Mouse (Mus musculus) mouse trophoblast stem cell (cell line): ENCODE data around the gene Fkbp1a.

Source experiments
- in situ Hi-C, 2 experiments: fragments of 300-500 bp; cut with MseI, MboI; formaldehyde crosslinking; loops; 2 replicates in 1 of 2; 3 replicates in 1 of 2; pipeline ENCODE4 v1.15.1; 2025

Gene Fkbp1a

DNA sequence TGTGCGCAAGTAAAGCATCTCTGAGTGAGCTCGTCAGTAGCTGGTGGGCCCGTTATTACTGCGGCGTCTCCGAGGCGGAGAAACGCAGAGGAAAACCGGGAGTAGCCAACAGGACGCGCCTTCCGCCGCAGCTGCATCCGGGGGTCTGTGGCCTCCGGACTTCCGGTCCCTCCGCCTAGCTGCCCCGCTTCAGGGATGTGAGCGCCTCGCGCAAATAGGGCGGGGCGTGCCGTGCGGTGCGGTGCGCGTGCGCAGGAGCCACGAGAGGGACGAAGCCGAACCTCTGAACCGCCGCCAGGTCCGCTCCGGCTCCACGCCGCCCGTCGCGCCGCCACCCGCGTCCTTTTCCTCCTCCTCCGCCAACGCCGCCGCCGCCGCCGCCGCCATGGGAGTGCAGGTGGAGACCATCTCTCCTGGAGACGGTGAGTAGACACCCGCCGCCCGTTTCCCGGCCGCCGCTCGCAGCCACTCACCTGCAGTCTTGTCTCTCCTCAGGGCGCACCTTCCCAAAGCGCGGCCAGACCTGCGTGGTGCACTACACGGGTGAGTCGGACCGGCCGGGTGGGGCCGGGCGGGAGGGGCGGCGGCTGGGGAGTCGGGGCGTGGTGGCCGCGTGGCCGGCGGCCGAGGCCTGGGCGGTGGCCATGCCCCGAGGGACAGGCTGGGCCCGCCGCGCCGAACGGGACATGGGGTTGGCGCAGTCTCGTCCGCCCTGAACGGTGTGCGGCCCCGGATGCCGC lies at the start of gene Fkbp1a:
Gene Fkbp1a, plus strand, starts transcription at position 161 of the 740 bp plus-strand sequence.
- in situ Hi-C loops: no loop called here

DNA sequence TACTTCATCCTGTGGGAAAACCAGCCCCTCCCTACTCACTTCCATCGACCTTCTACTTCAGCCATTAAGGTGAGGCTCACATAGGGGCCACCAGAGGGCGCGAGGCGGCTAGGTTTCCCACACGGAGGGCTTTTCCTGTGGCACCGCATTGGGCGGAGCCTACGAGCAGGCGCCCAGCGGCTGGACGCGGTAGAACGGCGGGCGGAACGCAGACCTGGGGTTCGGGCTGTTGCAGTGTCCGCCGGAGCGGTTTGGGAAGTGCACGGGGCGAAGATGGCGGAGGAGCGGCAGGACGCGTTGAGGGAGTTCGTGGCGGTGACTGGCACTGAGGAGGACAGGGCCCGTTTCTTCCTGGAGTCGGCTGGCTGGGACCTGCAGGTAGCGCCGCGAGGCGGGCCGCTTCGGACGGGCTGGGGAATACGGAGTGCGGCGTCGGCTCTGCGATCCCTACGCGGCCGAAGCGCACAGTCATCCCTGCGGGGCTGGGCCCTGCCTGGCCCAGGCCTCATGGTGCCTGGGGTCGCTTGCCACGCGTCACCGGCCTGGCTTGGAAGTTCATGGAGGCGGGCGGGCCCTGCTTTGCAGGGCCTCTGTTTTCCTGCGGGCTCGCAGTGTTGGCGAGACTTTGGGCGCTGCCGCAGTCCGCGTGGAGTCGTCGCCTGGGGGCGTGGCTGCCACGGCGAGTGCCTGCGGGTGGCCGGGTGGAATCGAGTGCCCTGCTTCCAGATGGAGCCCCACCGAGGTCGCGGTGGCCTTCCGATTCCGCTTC lies 48.1 kb upstream of the Fkbp1a start, which contains the start of gene Nsfl1c:
Gene Nsfl1c, plus strand, starts transcription at position 148 of the 769 bp plus-strand sequence.
- in situ Hi-C loops: no loop called here

DNA sequence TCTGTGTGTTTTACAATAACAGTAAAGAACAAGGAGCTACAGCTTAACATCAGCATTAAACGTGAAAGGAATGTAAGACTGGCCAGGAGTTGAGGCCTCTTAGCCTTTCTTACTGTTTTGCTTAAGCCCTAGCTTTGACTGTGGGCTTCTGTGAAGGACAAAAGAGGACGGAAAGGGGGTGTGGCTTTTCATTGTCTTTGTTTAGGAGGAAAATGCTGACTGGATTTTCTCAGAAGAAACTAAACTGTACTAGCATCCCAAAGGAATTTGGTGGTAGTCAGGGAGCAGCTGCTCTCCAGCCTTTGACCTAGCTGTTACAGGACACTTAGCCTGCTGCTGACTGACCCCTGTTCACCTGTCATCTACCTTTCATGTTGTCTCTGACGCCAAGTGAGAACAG lies 43.9 kb upstream of the Fkbp1a start:
- in situ Hi-C loops: no loop called here

DNA sequence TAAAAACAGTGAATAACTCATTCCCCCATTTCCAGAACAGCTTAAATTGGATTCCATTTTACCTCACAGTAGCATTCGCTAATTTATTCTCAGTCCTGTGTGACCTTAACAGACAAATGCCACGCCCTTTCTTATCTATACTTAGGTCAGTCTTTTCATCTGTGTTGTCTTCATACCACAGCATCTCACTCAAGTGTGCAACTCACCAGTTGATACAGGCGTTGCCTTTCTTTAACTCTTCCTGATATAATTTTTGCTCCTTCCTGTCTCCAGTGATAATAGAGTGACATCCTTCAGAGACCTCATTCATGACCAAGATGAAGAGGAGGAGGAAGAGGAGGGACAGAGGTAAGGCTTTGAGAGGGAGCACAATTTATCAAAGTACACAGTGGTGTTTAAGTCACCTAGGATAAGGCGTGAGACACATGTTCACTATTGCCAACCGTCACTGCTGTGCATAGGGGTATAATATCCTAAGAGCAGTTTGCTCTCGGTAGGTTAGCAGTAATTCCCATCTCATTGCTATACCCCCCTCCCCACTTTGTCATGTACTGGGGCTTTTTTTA lies 41.8 kb upstream of the Fkbp1a start:
- in situ Hi-C loops: no loop called here

DNA sequence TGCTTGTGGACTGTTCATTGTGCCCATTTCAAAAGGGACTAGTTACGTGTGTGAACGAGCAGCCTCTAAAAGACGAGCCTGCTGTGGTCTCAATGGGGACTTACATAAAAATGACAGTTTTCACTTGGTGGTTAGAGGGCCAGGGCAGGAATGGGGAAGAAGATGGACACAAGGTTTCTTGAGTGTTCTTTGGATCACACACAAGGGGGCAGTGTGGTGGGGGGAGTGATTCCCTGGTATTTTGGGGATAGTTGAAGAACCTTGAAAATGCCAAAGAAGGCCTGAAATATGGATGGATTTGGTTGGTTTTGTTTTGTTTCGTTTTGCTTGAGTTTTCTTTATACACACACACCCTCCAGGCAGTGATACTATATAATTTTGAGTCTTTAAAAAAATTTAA lies 38.1 kb upstream of the Fkbp1a start:
- in situ Hi-C loops: no loop called here

DNA sequence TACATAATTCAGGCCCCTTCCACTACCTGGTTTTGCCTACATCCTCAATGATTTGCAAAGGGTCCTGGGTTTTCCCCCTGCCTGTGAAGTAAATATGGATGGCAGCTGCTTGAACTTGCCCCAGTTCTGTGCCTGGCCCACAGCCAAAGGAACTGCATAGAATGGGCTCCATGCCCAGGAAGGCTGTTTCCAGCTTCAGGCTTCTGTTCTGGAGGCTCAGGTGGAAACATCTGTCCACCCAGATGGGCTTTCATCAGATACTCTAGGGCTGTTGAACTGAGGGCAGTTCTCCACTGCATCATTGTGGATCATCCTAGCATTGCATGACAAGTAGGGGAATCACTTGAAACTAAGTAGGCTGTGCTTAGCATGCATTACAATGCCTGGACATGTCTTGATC lies 30.1 kb upstream of the Fkbp1a start:
- in situ Hi-C loops: no loop called here

DNA sequence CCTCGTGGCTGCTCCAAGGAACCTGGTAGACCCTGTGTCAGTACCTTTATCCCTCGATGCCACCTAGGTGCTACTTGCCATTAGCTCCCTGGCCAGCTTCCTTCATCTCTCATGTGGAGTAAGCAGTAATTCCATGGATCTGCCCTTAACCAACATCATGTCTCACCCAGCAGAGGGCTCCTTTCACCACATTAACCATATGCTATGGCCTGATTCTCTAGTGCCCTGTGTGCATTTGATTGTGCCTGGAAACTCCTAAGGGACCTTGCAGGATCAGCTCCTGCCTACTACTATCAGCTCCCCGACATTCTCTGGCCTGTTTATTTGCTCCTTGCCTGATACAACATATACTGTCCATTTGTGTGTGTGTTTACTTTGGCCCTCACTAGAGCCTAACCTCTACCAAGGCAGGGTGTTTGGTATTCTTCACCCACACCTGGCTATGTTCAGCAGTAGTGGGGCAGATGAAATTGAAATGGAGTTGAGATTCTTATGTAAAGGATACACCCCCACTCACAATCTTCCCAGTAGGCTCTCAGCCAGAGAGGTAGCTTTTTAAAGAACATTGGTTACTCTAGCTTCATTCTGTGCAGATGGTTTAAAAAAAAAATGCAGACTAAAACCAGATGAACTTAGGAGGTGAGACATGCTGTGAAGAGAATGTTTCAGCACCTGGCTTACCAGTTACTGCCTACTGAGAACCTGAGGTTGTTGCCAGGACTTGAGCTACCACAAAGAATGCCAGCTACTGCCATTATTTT lies 28.6 kb upstream of the Fkbp1a start:
- in situ Hi-C loops: no loop called here

DNA sequence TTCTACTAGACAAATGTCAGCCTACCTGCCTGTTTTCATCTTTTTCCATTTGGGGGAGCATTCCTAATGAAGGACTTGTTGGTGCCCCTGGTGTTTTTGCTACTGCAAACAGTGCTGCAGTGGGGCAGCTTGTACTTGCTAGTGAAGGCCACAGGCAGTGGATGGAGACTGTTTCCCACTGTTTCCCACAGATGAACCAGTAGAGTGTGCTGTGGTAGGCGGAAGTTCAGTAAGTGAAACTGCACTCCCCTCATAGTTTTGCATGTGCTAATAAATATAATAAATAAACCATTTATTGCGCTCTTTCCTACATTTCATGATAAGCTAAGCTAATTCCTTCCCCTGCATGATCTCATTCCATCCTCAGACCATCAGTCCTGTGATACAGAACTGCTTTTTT lies 23.3 kb upstream of the Fkbp1a start:
- in situ Hi-C loops: no loop called here

DNA sequence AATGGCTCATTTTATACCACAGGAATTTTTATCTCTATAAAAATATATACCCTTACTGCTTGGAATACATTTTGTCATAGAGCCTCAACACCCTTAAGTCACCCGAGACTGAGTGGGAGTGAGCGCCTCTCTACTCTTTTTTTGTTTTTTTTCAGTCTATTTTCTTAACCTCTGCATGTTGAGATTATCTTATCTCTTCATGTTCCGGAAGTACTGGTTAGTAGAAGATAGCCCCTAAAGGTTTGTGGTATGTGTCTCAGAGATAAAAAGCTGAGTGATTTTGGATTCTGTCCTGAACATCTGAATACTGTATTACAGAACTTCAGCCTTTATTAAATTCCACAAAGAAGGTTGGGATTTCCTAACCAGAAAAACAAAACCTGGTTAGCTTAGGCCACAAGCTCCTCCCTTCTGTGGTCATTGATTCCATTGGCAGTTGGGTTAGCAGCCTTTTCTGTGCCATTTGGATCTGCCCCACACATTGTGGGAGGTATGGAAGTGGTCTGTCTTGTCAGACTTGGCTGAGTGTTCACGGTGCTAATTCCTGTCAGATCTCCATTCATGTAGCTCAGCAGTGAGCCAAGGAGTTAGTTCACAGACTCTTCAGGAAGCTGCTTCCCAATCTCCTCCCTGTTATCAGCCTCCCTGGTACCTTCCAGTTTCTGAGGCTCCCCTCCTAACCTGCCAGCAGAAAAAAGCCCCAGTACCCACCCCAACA lies 17.8 kb upstream of the Fkbp1a start:
- in situ Hi-C loops: no loop called here

DNA sequence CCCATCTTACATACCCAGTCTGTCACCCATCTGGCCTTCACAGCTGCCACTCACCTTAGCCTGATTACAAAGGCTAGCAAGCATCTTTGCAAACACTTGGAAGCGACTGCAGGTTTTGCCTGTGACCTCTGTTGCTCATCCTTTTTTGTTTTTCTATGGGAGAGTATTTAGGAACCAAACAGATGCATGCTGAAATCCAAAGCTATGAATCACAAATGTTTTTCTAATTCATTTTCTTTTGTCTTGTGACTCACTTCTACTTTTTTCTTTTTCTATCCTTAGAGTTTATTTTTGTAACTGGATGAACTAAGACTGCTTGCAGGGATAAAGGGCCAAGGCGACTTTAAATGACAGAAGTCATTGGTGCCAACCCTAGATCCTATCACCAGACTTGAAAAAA lies 16.8 kb upstream of the Fkbp1a start:
- in situ Hi-C loops: no loop called here

DNA sequence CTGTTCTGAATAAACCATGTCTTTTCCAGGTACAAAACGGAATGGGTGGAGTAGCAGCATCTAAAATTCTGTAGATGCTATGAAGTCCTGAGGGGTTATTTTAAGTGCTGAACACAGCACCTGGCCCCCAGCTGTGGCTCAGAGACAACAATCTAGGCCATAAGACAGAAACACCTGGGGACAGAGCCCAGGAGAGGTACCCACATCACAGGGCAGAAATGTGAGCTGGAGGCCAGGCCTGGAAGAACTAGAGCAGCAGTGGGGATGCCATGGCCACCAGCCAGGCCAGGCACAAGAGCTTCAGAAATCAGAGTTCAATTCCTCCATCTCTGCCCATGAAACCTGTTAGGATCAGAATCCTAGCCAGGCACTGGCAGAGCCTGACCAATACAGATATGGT lies 14.2 kb upstream of the Fkbp1a start:
- in situ Hi-C loops: no loop called here

DNA sequence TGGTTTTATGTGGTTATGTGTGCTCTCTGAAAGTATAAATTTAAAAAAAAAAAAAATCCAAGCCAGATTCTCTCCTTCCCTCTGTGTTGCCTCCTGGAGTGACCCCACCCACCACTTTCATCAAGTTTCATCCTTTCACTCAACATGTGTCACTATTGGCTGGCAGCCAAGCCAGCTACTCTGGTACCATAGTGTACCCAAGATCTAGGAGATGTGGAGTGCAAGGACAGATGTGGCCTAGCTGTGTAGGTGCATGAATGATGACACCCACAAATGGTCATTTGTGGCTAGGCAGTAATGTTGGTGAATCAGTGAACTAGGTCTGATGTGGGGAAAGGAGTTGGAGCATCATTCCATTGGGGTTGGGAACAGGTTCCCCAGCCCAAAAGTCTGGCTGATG lies 13.1 kb upstream of the Fkbp1a start:
- in situ Hi-C loops: no loop called here

DNA sequence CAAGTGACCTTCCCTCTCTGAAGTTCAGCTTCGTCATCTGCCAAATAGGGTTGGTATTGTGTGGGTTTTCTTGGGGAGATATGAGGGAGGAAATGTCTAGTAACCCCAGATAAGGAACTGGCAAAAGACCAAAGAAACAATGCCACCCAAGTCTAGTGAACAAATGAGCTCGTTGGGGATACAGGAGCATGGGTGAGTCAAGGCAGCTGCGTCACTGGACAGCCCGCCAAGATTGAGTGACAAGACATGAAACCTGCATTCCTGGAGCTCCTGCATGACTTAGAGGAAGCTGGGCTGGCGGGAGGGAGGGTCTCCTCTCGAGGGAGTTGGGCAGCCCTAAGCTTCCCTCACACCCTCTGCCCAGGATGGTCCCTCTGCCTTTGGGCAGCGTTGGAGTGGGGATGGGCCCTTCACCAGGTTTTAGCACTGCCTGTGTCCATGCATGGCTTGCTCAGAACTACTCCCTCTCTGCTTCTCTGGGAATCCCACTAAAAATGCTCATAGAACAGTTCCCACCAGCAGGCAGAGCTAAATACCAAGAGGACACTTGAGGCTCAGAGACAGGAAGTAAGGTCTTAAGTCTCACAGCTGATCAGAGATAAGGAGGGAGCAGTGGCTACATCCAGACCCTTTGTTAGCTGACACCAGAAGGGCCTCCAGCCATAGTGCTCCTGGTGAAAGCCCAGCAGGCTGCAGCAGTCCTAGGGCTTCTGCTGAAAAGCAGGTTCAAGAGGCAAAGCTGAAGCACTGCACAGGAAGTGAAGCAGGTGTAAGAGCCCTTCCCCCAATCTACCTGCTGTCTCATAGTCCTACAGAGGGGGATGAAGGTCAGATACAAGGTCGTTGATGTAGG lies 11.7 kb upstream of the Fkbp1a start:
- in situ Hi-C loops: no loop called here

DNA sequence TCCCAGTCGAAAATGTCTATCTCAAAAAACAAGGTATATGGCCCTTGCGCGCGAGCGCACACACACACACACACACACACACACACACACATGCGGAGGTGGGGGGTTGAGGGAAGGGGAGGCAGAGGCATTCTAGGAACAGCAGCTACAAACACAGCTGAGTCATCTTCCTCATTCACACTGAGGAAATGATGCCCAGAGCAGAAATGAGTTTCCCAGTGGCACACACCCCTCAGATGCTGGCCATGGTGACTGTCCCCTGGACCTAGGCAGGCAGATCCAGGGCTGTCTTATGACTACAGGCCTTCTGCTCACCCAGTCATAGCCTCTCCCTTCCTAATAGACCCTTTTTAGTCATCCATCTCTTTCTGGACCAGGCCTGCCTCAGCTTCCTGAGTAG lies 8.7 kb upstream of the Fkbp1a start:
- in situ Hi-C loops: no loop called here

DNA sequence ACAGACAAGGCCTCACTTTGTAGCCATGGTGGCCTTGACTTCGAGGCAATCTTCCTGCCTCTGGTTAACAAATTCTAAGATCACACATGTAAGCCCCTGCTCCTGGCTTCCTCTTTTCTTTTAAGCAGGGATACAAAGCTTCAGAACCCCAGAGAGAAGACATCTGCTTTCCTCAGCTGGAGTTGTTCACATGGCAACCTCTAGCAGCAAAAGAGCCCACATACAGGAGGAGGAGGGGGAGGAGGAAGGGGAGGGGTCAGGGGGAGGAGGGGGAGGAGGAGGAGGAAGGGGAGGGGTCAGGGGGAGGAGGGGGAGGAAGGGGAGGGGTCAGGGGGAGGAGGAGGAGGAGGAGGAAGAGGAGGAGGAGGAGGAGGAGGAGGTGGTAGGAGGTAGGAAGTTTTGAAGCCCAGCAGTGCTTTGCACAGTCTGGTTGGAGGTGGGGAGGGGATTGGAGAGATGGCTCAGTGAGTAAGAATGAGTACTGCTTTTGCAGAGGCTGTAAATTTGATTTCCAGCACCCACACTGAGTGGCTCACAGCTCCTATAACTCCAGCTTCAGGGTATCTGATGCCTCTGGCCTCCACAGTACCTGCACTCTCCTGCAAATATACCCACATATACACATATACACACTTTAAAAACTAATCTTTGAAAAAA lies 6.2 kb upstream of the Fkbp1a start:
- in situ Hi-C loops: no loop called here

DNA sequence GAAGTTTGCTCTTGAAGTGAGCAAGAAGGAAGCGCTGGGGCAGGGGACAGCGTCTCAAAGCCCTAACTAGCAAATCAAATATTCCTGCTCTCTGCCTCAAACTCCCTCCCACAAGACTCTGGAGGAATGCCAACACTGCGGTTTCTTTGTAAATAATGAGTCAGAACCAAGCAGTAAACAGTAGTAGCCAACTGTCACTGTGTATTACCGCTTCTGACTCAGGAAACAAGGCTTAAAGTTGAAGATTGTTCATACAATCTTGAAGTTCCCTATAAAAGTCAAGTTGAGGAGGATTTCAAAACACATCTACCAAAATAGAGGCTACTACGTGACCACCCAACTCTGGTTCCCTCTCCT lies 5.7 kb upstream of the Fkbp1a start:
- in situ Hi-C loops: no loop called here

DNA sequence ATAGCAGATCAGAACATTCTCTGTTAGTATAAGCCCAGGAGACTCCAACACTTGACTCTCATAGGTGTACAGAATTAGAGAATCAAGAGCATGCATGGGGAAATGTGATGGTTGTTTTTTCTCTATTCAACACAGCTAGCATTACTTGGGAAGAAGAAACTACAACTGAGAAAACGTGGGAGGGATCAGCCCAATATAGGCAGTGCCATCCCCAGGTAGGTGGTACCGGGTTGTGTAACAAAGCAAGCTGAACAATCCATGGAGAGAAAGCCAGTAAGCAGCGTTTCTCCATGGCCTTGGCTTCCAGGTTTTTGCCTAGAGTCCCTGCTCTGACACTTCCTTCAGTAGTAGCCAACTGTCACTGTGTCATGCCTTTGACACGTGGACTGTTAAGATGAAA lies 3.6 kb upstream of the Fkbp1a start:
- in situ Hi-C loops: no loop called here

DNA sequence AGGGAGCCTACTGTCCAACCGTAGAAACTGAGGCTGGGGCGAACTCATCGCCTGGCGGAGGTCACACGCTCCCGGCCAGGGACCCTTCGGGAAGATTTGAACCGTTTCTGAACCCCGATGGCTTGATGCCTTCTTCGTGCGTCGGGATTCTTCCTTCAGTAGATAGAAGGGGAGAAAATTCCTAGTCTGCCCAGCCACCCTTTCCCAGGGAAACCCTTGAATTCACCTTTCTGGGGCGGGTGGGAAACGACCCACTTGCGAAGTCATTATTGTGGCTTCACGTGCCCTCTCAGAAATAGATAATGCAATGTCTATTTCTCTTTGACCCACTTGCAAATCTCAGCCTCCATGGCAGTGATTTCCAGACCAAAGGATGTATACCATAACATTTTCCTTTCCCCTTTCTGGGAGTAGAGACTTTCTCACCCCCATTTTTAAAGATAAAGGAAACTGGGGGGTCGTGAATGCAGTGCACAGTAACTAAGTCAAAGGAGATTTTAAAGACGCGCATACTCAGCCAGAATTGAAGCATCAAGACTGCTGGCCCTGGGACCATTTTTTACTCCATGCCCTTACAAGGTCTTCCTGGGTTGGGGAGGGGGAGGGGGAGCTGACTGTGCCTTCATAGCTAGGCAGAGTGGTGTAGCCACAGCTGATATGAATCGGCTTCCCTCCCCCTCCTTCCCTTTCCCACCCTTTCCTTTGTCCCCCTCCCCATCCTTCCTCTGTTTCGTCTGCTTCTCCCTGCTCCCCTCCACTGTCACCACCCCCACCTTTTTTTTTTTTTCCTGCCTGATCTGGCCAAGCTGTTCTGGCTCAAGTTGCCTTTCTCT lies 996 bp downstream of the Fkbp1a start:
- in situ Hi-C loops: no loop called here

DNA sequence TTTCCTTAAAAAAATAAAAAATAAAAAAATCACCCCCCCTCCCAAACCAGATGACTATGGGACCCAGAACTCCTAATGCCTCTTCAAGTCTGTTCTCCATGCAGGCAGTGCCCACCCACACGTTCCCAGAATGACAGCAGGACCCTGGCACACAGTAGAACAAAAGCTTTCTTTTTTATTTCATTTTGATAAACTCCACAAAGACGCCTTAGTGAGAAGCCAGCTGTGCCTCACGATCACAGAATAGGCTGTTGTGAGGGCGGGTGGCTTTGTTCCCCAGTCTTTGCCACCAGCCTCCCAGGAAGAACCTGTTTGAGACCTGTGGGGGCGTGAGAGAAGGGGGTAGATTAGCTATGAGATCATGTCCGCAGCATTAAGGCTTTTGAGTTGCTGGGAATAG lies 2.4 kb downstream of the Fkbp1a start:
- in situ Hi-C loops: no loop called here
